Mouse (Mus musculus) brain, embryonic 14.5 days (tissue): Measurements from ENCODE around the gene Drosha.

Source experiments
- CTCF ChIP-seq: fragments of 200-500 bp; IDR thresholded peaks from 2 replicates; pipeline ENCODE4 v1.5.1; 2012; ENCODE audit warnings: inconsistent platforms, mild to moderate bottlenecking, moderate library complexity, borderline replicate concordance; ENCODE audit not compliant: insufficient read depth, insufficient read length; ENCODE audit errors: extremely low read depth
- POLR2A ChIP-seq: fragments of 200-500 bp; IDR thresholded peaks from 2 replicates; pipeline ENCODE4 v1.6.1; 2012; ENCODE audit warnings: mild to moderate bottlenecking, inconsistent platforms, borderline replicate concordance; ENCODE audit not compliant: poor library complexity, insufficient read depth, insufficient read length, severe bottlenecking; ENCODE audit errors: extremely low read depth

GRCm38 (mm10) chr15:12857840-12858516 lies 33.4 kb downstream of the Drosha start:
- TF ChIP-seq CTCF (no peak), POLR2A (no peak)
